Mouse (Mus musculus): ENCODE data around the gene Pcsk4.

DNA sequence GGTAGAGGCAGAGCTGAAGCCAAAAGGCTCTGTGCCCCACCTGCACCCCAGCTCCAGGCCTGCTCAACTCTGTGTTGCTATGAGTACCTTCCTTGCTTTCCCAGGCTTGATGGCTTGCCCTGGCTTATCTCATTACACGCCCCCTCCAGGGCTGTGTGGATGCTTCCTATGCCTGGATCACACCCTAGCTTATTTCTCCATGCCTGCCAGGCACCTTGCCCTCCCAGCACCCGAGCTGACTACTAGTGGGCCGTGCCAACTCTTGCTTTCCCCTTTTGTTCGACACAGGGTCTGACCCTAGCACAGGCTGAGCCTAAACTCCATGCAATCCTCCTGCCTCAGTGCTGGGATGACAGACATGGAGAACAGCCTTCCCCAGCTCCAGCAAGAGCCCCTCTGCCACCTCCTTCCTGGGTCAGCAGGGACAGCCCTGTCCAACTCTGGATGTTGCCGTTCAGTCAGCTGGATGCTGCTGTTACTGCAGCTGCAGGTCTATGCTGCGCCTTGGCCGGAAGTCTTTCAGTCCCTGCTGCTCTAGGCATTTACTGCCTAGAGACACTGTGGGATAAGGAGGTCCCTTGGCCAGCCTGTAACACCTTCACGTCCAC lies 31.7 kb downstream of the Pcsk4 start:
- TF ChIP-seq POLR2A (IDR thresholded peaks at IDR 0.05; ENCODE audit: borderline replicate concordance, low read depth, low read length) (no peak), CTCF (IDR thresholded peaks at IDR 0.05; ENCODE audit: low read depth, low read length) (no peak)
